Mouse (Mus musculus): ENCODE measurements around the gene Ndufv3.

DNA sequence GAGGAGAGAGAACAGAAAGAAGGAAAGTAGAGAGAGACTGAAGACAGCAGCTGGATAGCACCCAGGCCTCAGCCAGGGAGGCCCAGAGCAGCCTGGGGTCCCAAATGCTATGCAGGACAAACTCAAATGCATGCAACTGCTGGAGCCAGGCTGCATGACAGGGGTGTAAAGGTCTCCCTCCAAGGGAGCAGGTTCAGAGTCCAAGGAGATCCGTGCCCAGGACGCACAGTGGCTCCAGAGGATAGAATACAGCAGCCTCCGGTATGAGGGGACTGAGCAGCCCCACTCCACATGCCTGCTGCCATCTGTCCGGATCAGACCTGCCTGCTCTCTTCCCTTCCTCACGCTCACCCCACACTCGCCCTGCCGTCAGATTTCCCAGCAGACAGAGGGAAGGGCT is 13.6 kb upstream of the Ndufv3 start:
- TF ChIP-seq GATA1 (IDR thresholded peaks at IDR 0.05; ENCODE audit: low read length) (no peak), TAL1 (IDR thresholded peaks at IDR 0.05; ENCODE audit: low read length) (no peak)
